Mouse (Mus musculus): ENCODE results near the gene Dapk3. TPM values are rescaled to one million over a fixed set of nuclear protein-coding genes. Genes with fewer than 3 reads are reported as not detected.
"Not testable (repeated sequence)": the region's sequence is repeated elsewhere in the genome, so short reads cannot be mapped to it uniquely, and the experiment has no call there.

Dapk3 gene
- total RNA-seq, 2 experiments from 2014 or later, result 53.4 to 63.6 TPM

- no peak for DNase-seq (ENCODE audit: low spot score in 2 of 2)
Measured at GRCm38 (mm10) chr10:81145307-81145706, 37.5 kb upstream of the Dapk3 start.

GRCm38 (mm10) chr10:81145778-81146177 is 37.0 kb upstream of the Dapk3 start:
- DNase-seq (ENCODE audit: low spot score in 2 of 2), result no peak

- no peak for DNase-seq (ENCODE audit: low spot score in 2 of 2)
Measured at GRCm38 (mm10) chr10:81146296-81146695, 36.5 kb upstream of the Dapk3 start.

GRCm38 (mm10) chr10:81151261-81151660 is 31.5 kb upstream of the Dapk3 start:
- no peak for DNase-seq (ENCODE audit: low spot score in 2 of 2)

GRCm38 (mm10) chr10:81152609-81153008 is 30.2 kb upstream of the Dapk3 start:
- no peak for DNase-seq (ENCODE audit: low spot score in 2 of 2)

GRCm38 (mm10) chr10:81154313-81154712 is 28.5 kb upstream of the Dapk3 start:
- no peak for DNase-seq (ENCODE audit: low spot score in 2 of 2)

GRCm38 (mm10) chr10:81154736-81155135 is 28.1 kb upstream of the Dapk3 start:
- DNase-seq (ENCODE audit: low spot score in 2 of 2), result no peak

GRCm38 (mm10) chr10:81161602-81162317 is 21.0 kb upstream of the Dapk3 start:
- no peak for DNase-seq (ENCODE audit: low spot score in 2 of 2)

- no peak for DNase-seq (ENCODE audit: low spot score in 2 of 2)
Measured at GRCm38 (mm10) chr10:81162318-81162652, 20.5 kb upstream of the Dapk3 start.

GRCm38 (mm10) chr10:81165118-81165517 is 17.7 kb upstream of the Dapk3 start:
- DNase-seq (ENCODE audit: low spot score in 2 of 2), result no peak

GRCm38 (mm10) chr10:81167200-81168086 is 15.4 kb upstream of the Dapk3 start, which contains the start of gene Pias4:
Pias4 (minus strand) TSS chr10:81167923.
- DNase-seq (ENCODE audit: low spot score in 2 of 2), result peak; percentile 98 to 99

- no peak for DNase-seq (ENCODE audit: low spot score in 2 of 2)
Measured at GRCm38 (mm10) chr10:81168087-81168431, 14.7 kb upstream of the Dapk3 start.

- DNase-seq (ENCODE audit: low spot score in 2 of 2), result peak in 1 of 2 experiments; percentile 76
Measured at GRCm38 (mm10) chr10:81168521-81169244, 14.1 kb upstream of the Dapk3 start.

- DNase-seq (ENCODE audit: low spot score in 2 of 2), result not testable (repeated sequence)
Measured at GRCm38 (mm10) chr10:81169411-81169900, 13.3 kb upstream of the Dapk3 start.

- DNase-seq (ENCODE audit: low spot score in 2 of 2), result peak in 1 of 2 experiments; percentile 71
Measured at GRCm38 (mm10) chr10:81173132-81173531, 9.7 kb upstream of the Dapk3 start.

GRCm38 (mm10) chr10:81174617-81175344 is 8.0 kb upstream of the Dapk3 start:
- DNase-seq (ENCODE audit: low spot score in 2 of 2), result peak; percentile 78 to 86

- not testable (repeated sequence) for DNase-seq (ENCODE audit: low spot score in 2 of 2)
Measured at GRCm38 (mm10) chr10:81175345-81175701, 7.5 kb upstream of the Dapk3 start.

- no peak for DNase-seq (ENCODE audit: low spot score in 2 of 2)
Measured at GRCm38 (mm10) chr10:81175936-81176465, 6.8 kb upstream of the Dapk3 start.

GRCm38 (mm10) chr10:81176466-81177271 is 6.1 kb upstream of the Dapk3 start, which contains the start of gene Eef2:
Eef2 (plus strand) TSS chr10:81176631.
- peak; percentile 98 to 99 for DNase-seq (ENCODE audit: low spot score in 2 of 2)

- DNase-seq (ENCODE audit: low spot score in 2 of 2), result no peak
Measured at GRCm38 (mm10) chr10:81177491-81177925, 5.3 kb upstream of the Dapk3 start.
